Mouse (Mus musculus) forebrain, postnatal 0 days (tissue): ENCODE measurements around the gene Banf1. TPM values are rescaled to one million over a fixed set of nuclear protein-coding genes. Genes with fewer than 3 reads are reported as not detected.

ENCODE experiments used
- ATAC-seq: fragments of 200-750 bp; cut with Nextera tagmentation; 2 replicates; pipeline ENCODE4 v1.8.0; 2017; ENCODE audit warnings: mild to moderate bottlenecking, moderate library complexity
- DNase-seq: peaks from one replicate; pipeline ENCODE4 v3.0.0-alpha.2; 2015
- H3K27ac ChIP-seq: fragments of 300-500 bp; sonication (generic); 2 replicates; pipeline ENCODE4 v1.5.1; 2014; ENCODE audit warnings: low read depth, mild to moderate bottlenecking, antibody characterized with exemption, low read length, moderate library complexity, mixed read lengths
- H3K27me3 ChIP-seq: fragments of 300-500 bp; sonication (generic); 2 replicates; pipeline ENCODE4 v1.6.1; 2014; ENCODE audit warnings: mild to moderate bottlenecking, low read length, mixed read lengths; ENCODE audit not compliant: insufficient read depth
- H3K36me3 ChIP-seq: fragments of 300-500 bp; sonication (generic); 2 replicates; pipeline ENCODE4 v1.6.1; 2014; ENCODE audit warnings: mild to moderate bottlenecking, moderate library complexity; ENCODE audit not compliant: insufficient read depth
- H3K4me1 ChIP-seq: fragments of 300-500 bp; sonication (generic); 2 replicates; pipeline ENCODE4 v1.6.1; 2014; ENCODE audit warnings: antibody characterized with exemption; ENCODE audit not compliant: insufficient read depth
- H3K4me2 ChIP-seq: fragments of 300-500 bp; sonication (generic); 2 replicates; pipeline ENCODE4 v1.6.1; 2014; ENCODE audit warnings: low read depth, mild to moderate bottlenecking, moderate library complexity
- H3K4me3 ChIP-seq: fragments of 300-500 bp; sonication (generic); 2 replicates; pipeline ENCODE4 v1.5.1; 2014; ENCODE audit warnings: low read depth, low read length, mixed read lengths
- H3K9ac ChIP-seq: fragments of 300-500 bp; sonication (generic); 2 replicates; pipeline ENCODE4 v1.6.1; 2014; ENCODE audit warnings: mild to moderate bottlenecking
- H3K9me3 ChIP-seq: fragments of 300-500 bp; sonication (generic); 2 replicates; pipeline ENCODE4 v1.6.1; 2016; ENCODE audit warnings: low read length
- CTCF ChIP-seq: sonication (generic); IDR thresholded peaks from 2 replicates; pipeline ENCODE4 v1.5.1; 2016; ENCODE audit warnings: antibody characterized with exemption, control low read depth, low read depth
- WGBS: fragments of 180-500 bp; shearing (Covaris S2); extraction: QIAGEN DNeasy Blood & Tissue Kit; methylation state at CpG from one replicate; pipeline ENCODE4 v1.1.7; 2014; 5-methylcytosine and 5-hydroxymethylcytosine counted together
- polyA plus RNA-seq: library from polyadenylated mRNA; unstranded; fragments of >200 nt; fragmentation: Nextera tagmentation; extraction: Ambion mirVana; gene quantifications from 2 replicates; pipeline ENCODE4 v1.2.1, GENCODE M21; 2015
- total RNA-seq: library from RNA; depleted of rRNA; stranded (reverse); fragments of >200 nt; gene quantifications from 2 replicates; pipeline ENCODE4 v1.2.3, GENCODE M21; 2014

Banf1 gene
- total and polyA plus RNA-seq, 2 experiments from 2014 or later: 72.5 to 379 TPM

- Histone ChIP-seq H3K9me3 (no peaks in the 10 kb centered on the region), H3K9ac (no peak overlapping the region), H3K4me2 (no peak overlapping the region), H3K4me1 (peaks cover 10% of the 10 kb centered on the region), H3K36me3 (no peaks in the 10 kb centered on the region), H3K27me3 (no peaks in the 10 kb centered on the region), H3K4me3 (no peak overlapping the region), H3K27ac (no peak overlapping the region)
- ATAC-seq (no peak), DNase-seq (no peak)
- WGBS: 24% methylated on average over 4 of the region's 4 CpGs
- no peak for TF ChIP-seq CTCF
Measured at GRCm38 (mm10) chr19:5392892-5393291, 25.9 kb upstream of the Banf1 start.

- H3K4me1 ChIP-seq: peaks cover 19% of the 10 kb centered on the region
- H3K9ac ChIP-seq: no peak overlapping the region
- H3K27ac ChIP-seq: no peak overlapping the region
- TF ChIP-seq CTCF: no peak
- ATAC-seq (no peak), DNase-seq (no peak)
- no peaks in the 10 kb centered on the region for H3K27me3 ChIP-seq
- no peak overlapping the region for H3K4me2 ChIP-seq
- H3K4me3 ChIP-seq: no peak overlapping the region
- no peaks in the 10 kb centered on the region for H3K9me3 ChIP-seq
- H3K36me3 ChIP-seq: 0 out of 2 replicates have a peak, but pooled peaks cover 4% of the 10 kb centered on the region
- WGBS: 88% methylated on average over 8 of the region's 8 CpGs
Measured at GRCm38 (mm10) chr19:5390416-5390815, 23.4 kb upstream of the Banf1 start.

GRCm38 (mm10) chr19:5389647-5390046, 22.7 kb upstream of the Banf1 start:
- H3K9me3 ChIP-seq: no peaks in the 10 kb centered on the region
- H3K27me3 ChIP-seq: no peaks in the 10 kb centered on the region
- peaks cover 19% of the 10 kb centered on the region for H3K4me1 ChIP-seq
- H3K4me3 ChIP-seq: peak overlapping the region; percentile 99; the same call in 1 of the 2 replicates
- ATAC-seq: no peak
- 0 out of 2 replicates have a peak, but pooled peaks cover 7% of the 10 kb centered on the region for H3K36me3 ChIP-seq
- 63% methylated on average over 12 of the region's 12 CpGs for WGBS
- DNase-seq: no peak
- H3K27ac ChIP-seq: no peak overlapping the region
- no peak for TF ChIP-seq CTCF
- no peak overlapping the region for H3K9ac ChIP-seq
- peak overlapping the region; percentile 81 for H3K4me2 ChIP-seq

- H3K36me3 ChIP-seq: peaks cover 16% of the 10 kb centered on the region
- H3K4me2 ChIP-seq: peak within 1 kb of the TSS; percentile 81
- peak; percentile 98 for ATAC-seq
- peak within 1 kb of the TSS; percentile 91 for H3K27ac ChIP-seq
- no peaks in the 10 kb centered on the region for H3K27me3 ChIP-seq
- peak; percentile 97 for DNase-seq
- no peaks in the 10 kb centered on the region for H3K9me3 ChIP-seq
- peaks cover 19% of the 10 kb centered on the region for H3K4me1 ChIP-seq
- no peak for TF ChIP-seq CTCF
- peak within 1 kb of the TSS; percentile 94 for H3K9ac ChIP-seq
- WGBS: 3% methylated on average over 43 of the region's 43 CpGs
- peak within 1 kb of the TSS; percentile 99 for H3K4me3 ChIP-seq
Measured at GRCm38 (mm10) chr19:5388588-5389242, 21.7 kb upstream of the Banf1 start, which contains the start of gene Sart1. Gene Sart1, minus strand, starts transcription at chr19:5388703.

- H3K4me2 ChIP-seq: peak overlapping the region; percentile 81
- no peaks in the 10 kb centered on the region for H3K27me3 ChIP-seq
- ATAC-seq: peak; percentile 38
- peak; percentile 45 for DNase-seq
- H3K9me3 ChIP-seq: no peaks in the 10 kb centered on the region
- H3K4me1 ChIP-seq: peaks cover 19% of the 10 kb centered on the region
- peak overlapping the region; percentile 99 for H3K4me3 ChIP-seq
- H3K27ac ChIP-seq: peak overlapping the region; percentile 91
- peaks cover 23% of the 10 kb centered on the region for H3K36me3 ChIP-seq
- no peak for TF ChIP-seq CTCF
- H3K9ac ChIP-seq: peak overlapping the region; percentile 94
- WGBS: under 1% methylated on average over 43 of the region's 43 CpGs
Measured at GRCm38 (mm10) chr19:5388011-5388441, 21.1 kb upstream of the Banf1 start.

- no peaks in the 10 kb centered on the region for H3K9me3 ChIP-seq
- TF ChIP-seq CTCF: no peak
- no peak overlapping the region for H3K4me2 ChIP-seq
- no peak for DNase-seq
- no peak overlapping the region for H3K27ac ChIP-seq
- H3K4me3 ChIP-seq: no peak overlapping the region
- 88% methylated on average over 8 of the region's 8 CpGs for WGBS
- ATAC-seq: no peak
- H3K9ac ChIP-seq: no peak overlapping the region
- H3K4me1 ChIP-seq: peaks cover 15% of the 10 kb centered on the region
- H3K36me3 ChIP-seq: peaks cover 56% of the 10 kb centered on the region
- H3K27me3 ChIP-seq: no peaks in the 10 kb centered on the region
Measured at GRCm38 (mm10) chr19:5384715-5385114, 17.7 kb upstream of the Banf1 start.

GRCm38 (mm10) chr19:5383326-5383725, 16.4 kb upstream of the Banf1 start:
- peaks cover 70% of the 10 kb centered on the region for H3K36me3 ChIP-seq
- no peak for ATAC-seq
- H3K27me3 ChIP-seq: no peaks in the 10 kb centered on the region
- peaks cover 9% of the 10 kb centered on the region for H3K4me1 ChIP-seq
- no peak for TF ChIP-seq CTCF
- WGBS: 92% methylated on average over 12 of the region's 12 CpGs
- H3K4me2 ChIP-seq: no peak overlapping the region
- H3K4me3 ChIP-seq: no peak overlapping the region
- no peak overlapping the region for H3K27ac ChIP-seq
- no peak overlapping the region for H3K9ac ChIP-seq
- DNase-seq: no peak
- no peaks in the 10 kb centered on the region for H3K9me3 ChIP-seq
